Mouse (Mus musculus) intestine, postnatal 0 days (tissue): ENCODE data around the gene Zc3hc1. TPM values are rescaled to one million over a fixed set of nuclear protein-coding genes. Genes with fewer than 3 reads are reported as not detected.

Source experiments
- ATAC-seq: fragments of 200-750 bp; cut with Nextera tagmentation; 2 replicates; pipeline ENCODE4 v1.8.0; 2017; ENCODE audit warnings: mild to moderate bottlenecking, moderate TSS enrichment, moderate library complexity
- H3K27ac ChIP-seq: fragments of 300-500 bp; sonication (generic); 2 replicates; pipeline ENCODE4 v1.5.1; 2014; ENCODE audit warnings: mild to moderate bottlenecking, low read depth, low read length, moderate library complexity
- H3K27me3 ChIP-seq: fragments of 300-500 bp; sonication (generic); replicated peaks from 2 replicates; pipeline ENCODE4 v1.6.1; 2014; ENCODE audit warnings: low read length, mixed read lengths; ENCODE audit not compliant: control insufficient read depth, insufficient read depth
- H3K36me3 ChIP-seq: fragments of 300-500 bp; sonication (generic); 2 replicates; pipeline ENCODE4 v1.6.1; 2014; ENCODE audit warnings: mild to moderate bottlenecking, moderate library complexity; ENCODE audit not compliant: control insufficient read depth, insufficient read depth
- H3K4me1 ChIP-seq: fragments of 300-500 bp; sonication (generic); replicated peaks from 2 replicates; pipeline ENCODE4 v1.6.1; 2014; ENCODE audit warnings: antibody characterized with exemption, low read length, mixed read lengths; ENCODE audit not compliant: control insufficient read depth, insufficient read depth
- H3K4me2 ChIP-seq: fragments of 300-500 bp; sonication (generic); replicated peaks from 2 replicates; pipeline ENCODE4 v1.6.1; 2014; ENCODE audit warnings: low read depth, mild to moderate bottlenecking, moderate library complexity
- H3K4me3 ChIP-seq: fragments of 300-500 bp; sonication (generic); 2 replicates; pipeline ENCODE4 v1.5.1; 2014; ENCODE audit warnings: low read depth, low read length
- H3K9ac ChIP-seq: fragments of 300-500 bp; sonication (generic); 2 replicates; pipeline ENCODE4 v1.6.1; 2014; ENCODE audit warnings: mild to moderate bottlenecking, low read depth, low read length
- H3K9me3 ChIP-seq: fragments of 300-500 bp; sonication (generic); 2 replicates; pipeline ENCODE4 v1.6.1; 2016; ENCODE audit warnings: mixed run types; ENCODE audit not compliant: control insufficient read depth
- CTCF ChIP-seq: sonication (generic); IDR thresholded peaks from 2 replicates; pipeline ENCODE4 v1.5.1; 2016; ENCODE audit warnings: low read depth, mild to moderate bottlenecking, control low read depth, antibody characterized with exemption, moderate library complexity
- WGBS: fragments of 180-500 bp; shearing (Covaris S2); extraction: QIAGEN DNeasy Blood & Tissue Kit; methylation state at CpG from one replicate; pipeline ENCODE4 v1.1.7; 2014; 5-methylcytosine and 5-hydroxymethylcytosine counted together
- polyA plus RNA-seq: library from polyadenylated mRNA; unstranded; fragments of >200 nt; fragmentation: Nextera tagmentation; extraction: Ambion mirVana; gene quantifications from 2 replicates; pipeline ENCODE4 v1.2.1, GENCODE M21; 2015

Gene Zc3hc1
- polyA plus RNA-seq, 1 experiment from 2014 or later, result 14.9 TPM

- no peaks in the 10 kb centered on the region for H3K4me1 ChIP-seq
- H3K4me3 ChIP-seq, result no peak overlapping the region
- H3K9me3 ChIP-seq, result no peaks in the 10 kb centered on the region
- 90% methylated on average over 2 of the region's 2 CpGs for WGBS
- no peak overlapping the region for H3K27ac ChIP-seq
- H3K27me3 ChIP-seq, result no peaks in the 10 kb centered on the region
- no peak for ATAC-seq
- peaks cover 2% of the 10 kb centered on the region; the same call in 1 of the 2 replicates for H3K36me3 ChIP-seq
- no peak overlapping the region for H3K4me2 ChIP-seq
- no peak for TF ChIP-seq CTCF
- H3K9ac ChIP-seq, result no peak overlapping the region
These were observed 25.3 kb upstream of the Zc3hc1 start for GRCm38 (mm10) chr6:30416126-30416525.

GRCm38 (mm10) chr6:30411311-30411710, 20.5 kb upstream of the Zc3hc1 start:
- no peak for TF ChIP-seq CTCF
- no peak for ATAC-seq
- Histone ChIP-seq H3K4me1 (no peaks in the 10 kb centered on the region), H3K4me3 (no peak overlapping the region), H3K9me3 (no peaks in the 10 kb centered on the region), H3K9ac (no peak overlapping the region), H3K27ac (no peak overlapping the region), H3K36me3 (no peaks in the 10 kb centered on the region), H3K27me3 (no peaks in the 10 kb centered on the region), H3K4me2 (no peak overlapping the region)
- 70% methylated on average over 4 of the region's 4 CpGs for WGBS

GRCm38 (mm10) chr6:30409399-30410093, 18.7 kb upstream of the Zc3hc1 start:
- Histone ChIP-seq H3K27me3 (no peaks in the 10 kb centered on the region), H3K9ac (no peak overlapping the region), H3K27ac (no peak overlapping the region; the same call in 1 of the 2 replicates), H3K36me3 (no peaks in the 10 kb centered on the region), H3K9me3 (no peaks in the 10 kb centered on the region), H3K4me1 (no peaks in the 10 kb centered on the region), H3K4me3 (no peak overlapping the region), H3K4me2 (no peak overlapping the region)
- no peak for ATAC-seq
- no peak for TF ChIP-seq CTCF
- WGBS, result 71% methylated on average over 7 of the region's 7 CpGs

- Histone ChIP-seq H3K4me1 (no peaks in the 10 kb centered on the region), H3K9me3 (no peaks in the 10 kb centered on the region), H3K27ac (no peak overlapping the region), H3K27me3 (no peaks in the 10 kb centered on the region), H3K4me2 (no peak overlapping the region), H3K9ac (no peak overlapping the region), H3K4me3 (no peak overlapping the region), H3K36me3 (no peaks in the 10 kb centered on the region)
- 89% methylated on average over 4 of the region's 4 CpGs for WGBS
- TF ChIP-seq CTCF, result no peak
- no peak for ATAC-seq
These were observed 17.4 kb upstream of the Zc3hc1 start for GRCm38 (mm10) chr6:30408276-30408675.

GRCm38 (mm10) chr6:30404671-30405070, 13.8 kb upstream of the Zc3hc1 start:
- Histone ChIP-seq H3K4me2 (no peak overlapping the region), H3K9ac (no peak overlapping the region), H3K4me1 (no peaks in the 10 kb centered on the region), H3K27ac (no peak overlapping the region), H3K4me3 (no peak overlapping the region), H3K27me3 (no peaks in the 10 kb centered on the region), H3K9me3 (no peaks in the 10 kb centered on the region), H3K36me3 (no peaks in the 10 kb centered on the region)
- no peak for TF ChIP-seq CTCF
- no peak for ATAC-seq
- 74% methylated on average over 5 of the region's 5 CpGs for WGBS

GRCm38 (mm10) chr6:30403465-30403864, 12.6 kb upstream of the Zc3hc1 start:
- no peak overlapping the region for H3K4me3 ChIP-seq
- ATAC-seq, result no peak

More at GRCm38 (mm10) chr6:30403465-30403864, 12.6 kb upstream of the Zc3hc1 start:
- no peak overlapping the region; the same call in 1 of the 2 replicates for H3K4me2 ChIP-seq
- no peaks in the 10 kb centered on the region for H3K4me1 ChIP-seq
- no peak overlapping the region for H3K27ac ChIP-seq
- no peak overlapping the region for H3K9ac ChIP-seq
- peak; percentile 96 for TF ChIP-seq CTCF
- WGBS, result 20% methylated on average over 4 of the region's 4 CpGs
- H3K27me3 ChIP-seq, result no peaks in the 10 kb centered on the region
- no peaks in the 10 kb centered on the region for H3K9me3 ChIP-seq
- H3K36me3 ChIP-seq, result no peaks in the 10 kb centered on the region
